Mouse (Mus musculus) heart, adult 2 months (tissue): ENCODE data around the gene Kcnip4.

Source experiments
- CTCF ChIP-seq: fragments of 200-600 bp; IDR thresholded peaks from 2 replicates; pipeline ENCODE4 v1.8.1; 2022; ENCODE audit warnings: antibody characterized with exemption, mild to moderate bottlenecking, moderate library complexity
- EP300 ChIP-seq: fragments of 200-500 bp; IDR thresholded peaks from 2 replicates; pipeline ENCODE4 v1.6.1; 2011; ENCODE audit warnings: low read depth, low read length, control low read depth; ENCODE audit not compliant: insufficient read depth
- POLR2A ChIP-seq: fragments of 200-500 bp; IDR thresholded peaks from 2 replicates; pipeline ENCODE4 v1.6.1; 2011; ENCODE audit warnings: mild to moderate bottlenecking, low read depth, low read length, control low read depth; ENCODE audit not compliant: insufficient read depth

DNA sequence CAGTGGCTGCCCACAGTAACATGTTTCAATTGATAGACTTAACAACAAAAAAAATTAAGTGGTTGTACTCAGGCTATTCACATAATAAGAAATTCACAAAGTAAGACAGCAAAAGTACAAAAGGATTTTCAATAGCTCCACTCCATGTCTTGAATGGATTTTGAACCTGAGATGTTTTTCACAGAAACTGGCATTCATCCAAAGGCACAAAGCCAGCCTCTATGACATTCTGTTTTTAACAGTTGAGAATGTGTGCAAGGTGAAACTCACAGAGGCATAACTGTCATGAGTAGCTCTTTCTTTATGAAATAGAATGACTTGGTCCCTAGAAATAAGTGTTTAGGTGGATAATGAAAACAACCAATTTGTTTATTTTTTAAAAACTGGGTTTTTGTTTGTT lies 206.0 kb downstream of the Kcnip4 start:
- TF ChIP-seq CTCF (no peak), POLR2A (no peak), EP300 (no peak)
